Comparison of ENCODE assay signal across 8 mouse cellular contexts in the genomic region with DNA sequence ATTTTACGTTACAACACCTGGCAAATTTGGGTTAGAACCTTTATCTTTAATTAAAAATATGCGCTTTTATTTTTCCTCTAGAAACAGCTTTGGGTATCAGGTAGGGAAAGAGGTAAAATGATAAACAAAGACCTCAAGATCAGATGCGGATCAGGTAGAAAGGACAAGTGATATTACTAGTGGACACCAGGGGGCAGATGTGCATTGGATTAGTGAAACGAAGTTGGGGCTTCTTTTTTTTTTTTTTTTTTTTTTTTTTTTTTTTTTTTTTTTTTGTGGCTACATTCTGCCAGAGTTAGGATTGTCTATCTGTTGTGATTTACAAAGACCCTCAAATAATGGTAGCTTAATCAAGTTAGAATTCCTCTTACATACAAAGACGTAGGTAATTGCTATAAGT.
DNase-seq lines count a peak whose midpoint lies in the region; ATAC-seq and TF ChIP-seq lines count a peak whose summit lies in the region.
"Had no signal": no experiment of that assay in that cellular context is flagged by ENCODE, and none has a peak within 500 bp of the region (broad histone marks: within the 10 kb centered on the region; RNA-seq: fewer than 3 reads in every experiment).

No protein-coding gene starts in this region.

- no peaks in the 10 kb centered on the region for H3K36me3 ChIP-seq in kidney, adult 2 months (ENCODE audit: control insufficient read depth, insufficient read depth, low read length)
- no peaks in the 10 kb centered on the region for H3K36me3 ChIP-seq in kidney, embryonic 14.5 days (ENCODE audit: control insufficient read depth, insufficient read depth, low read length)
- H3K36me3 ChIP-seq in neural tube, embryonic 15.5 days: no peaks in the 10 kb centered on the region
- H3K36me3 ChIP-seq: embryonic facial prominence, embryonic 15.5 days had no signal

- no peaks in the 10 kb centered on the region for H3K27me3 ChIP-seq in kidney, adult 2 months (replicated peaks; ENCODE audit: control insufficient read depth, insufficient read depth, low read length)
- H3K27me3 ChIP-seq in kidney, embryonic 14.5 days (ENCODE audit: control insufficient read depth, insufficient read depth, low read length): no peaks in the 10 kb centered on the region
- no peaks in the 10 kb centered on the region for H3K27me3 ChIP-seq in neural tube, embryonic 15.5 days (replicated peaks)
- H3K27me3 ChIP-seq: embryonic facial prominence, embryonic 15.5 days had no signal

- DNase-seq in kidney, adult 2 months: peak; percentile 35
- peak; percentile 25 for DNase-seq in urinary bladder, postnatal 25 days (ENCODE audit: low spot score)
- DNase-seq in urinary bladder, adult 18-20 months (ENCODE audit: low spot score in 2 of 2): no peak
- peak; percentile 71 for DNase-seq in embryo, embryonic 11 days
- DNase-seq in naive thymus-derived CD4-positive, alpha-beta T cell, adult 2 months (ENCODE audit: low read depth): peak; percentile 6

- H3K9ac ChIP-seq in kidney, embryonic 14.5 days (ENCODE audit: low read depth, low read length): no peak overlapping the region
- no peak overlapping the region for H3K9ac ChIP-seq in neural tube, embryonic 15.5 days (replicated peaks)
- H3K9ac ChIP-seq: embryonic facial prominence, embryonic 15.5 days had no signal

- H3K9me3 ChIP-seq in kidney, embryonic 14.5 days (ENCODE audit: control insufficient read depth, low read length): no peaks in the 10 kb centered on the region
- H3K9me3 ChIP-seq in neural tube, embryonic 15.5 days (replicated peaks): no peaks in the 10 kb centered on the region
- H3K9me3 ChIP-seq: embryonic facial prominence, embryonic 15.5 days had no signal

- no peak for TF ChIP-seq CTCF in kidney, adult 2 months (conservative IDR thresholded peaks at IDR 0.05; ENCODE audit: insufficient read depth, insufficient read length, low read depth, low read length)

- no peaks in the 10 kb centered on the region for H3K4me1 ChIP-seq in kidney, adult 2 months (ENCODE audit: control insufficient read depth, insufficient read depth, low read length)
- no peaks in the 10 kb centered on the region for H3K4me1 ChIP-seq in kidney, embryonic 14.5 days (ENCODE audit: control insufficient read depth, insufficient read depth, low read length)
- H3K4me1 ChIP-seq in neural tube, embryonic 15.5 days: no peaks in the 10 kb centered on the region
- H3K4me1 ChIP-seq: embryonic facial prominence, embryonic 15.5 days had no signal

- TF ChIP-seq POLR2A in kidney, adult 2 months (IDR thresholded peaks at IDR 0.05; ENCODE audit: low read depth, low read length): no peak

- no peak overlapping the region for H3K27ac ChIP-seq in kidney, adult 2 months (ENCODE audit: insufficient read depth, low read depth, low read length)
- H3K27ac ChIP-seq in kidney, embryonic 14.5 days (ENCODE audit: low read depth, low read length): no peak overlapping the region
- H3K27ac ChIP-seq in neural tube, embryonic 15.5 days (replicated peaks): no peak overlapping the region
- H3K27ac ChIP-seq: embryonic facial prominence, embryonic 15.5 days had no signal

- ATAC-seq in kidney, embryonic 14.5 days (ENCODE audit: low FRiP score, low TSS enrichment): no peak
- no peak for ATAC-seq in neural tube, embryonic 15.5 days (ENCODE audit: low FRiP score)

- H3K4me2 ChIP-seq in kidney, embryonic 14.5 days (replicated peaks; ENCODE audit: low read depth, low read length): no peak overlapping the region
- no peak overlapping the region for H3K4me2 ChIP-seq in neural tube, embryonic 15.5 days
- H3K4me2 ChIP-seq: embryonic facial prominence, embryonic 15.5 days had no signal

- WGBS in kidney, adult 2 months: 37% methylated on average over 5 of the region's 5 CpGs
- 40% methylated on average over 5 of the region's 5 CpGs for WGBS in kidney, embryonic 14.5 days
- WGBS in neural tube, embryonic 15.5 days: 44% methylated on average over 5 of the region's 5 CpGs

- no peak overlapping the region for H3K4me3 ChIP-seq in kidney, adult 2 months (ENCODE audit: insufficient read depth, low read depth, low read length)
- H3K4me3 ChIP-seq in kidney, embryonic 14.5 days (ENCODE audit: low read length): no peak overlapping the region
- no peak overlapping the region for H3K4me3 ChIP-seq in neural tube, embryonic 15.5 days (replicated peaks)
- H3K4me3 ChIP-seq: embryonic facial prominence, embryonic 15.5 days had no signal

Comparison
In these comparisons a context has a peak if more than half of its experiments do, and no peak if none do; other contexts are left out.
1. DNase-seq: peak in kidney, adult 2 months (single experiment), urinary bladder, postnatal 25 days (single experiment), embryo, embryonic 11 days (single experiment) and naive thymus-derived CD4-positive, alpha-beta T cell, adult 2 months (single experiment); none in urinary bladder, adult 18-20 months (0 of 2).